Mouse (Mus musculus) embryo, embryonic 10 days (tissue): ENCODE measurements at regions not wholly inside any gene's neighbourhood (a gene's known extent, or its start where the extent isn't known, plus 50 kb on each side); places are given as distances from the start of the nearest gene placed in this dataset.

Source experiments
- DNase-seq: peaks from one replicate; pipeline ENCODE4 v3.0.0-alpha.2; 2015; ENCODE audit warnings: low spot score

GRCm38 (mm10) chr14:99812741-99813485 lies 471.6 kb downstream of the Klf12 start:
- no peak for DNase-seq
